Comparison of ENCODE assay signal across 9 mouse cellular contexts in genomic region chr15:84323966-84324869, GRCm38 (mm10). TPM values are rescaled to one million over a fixed set of nuclear protein-coding genes. Genes with fewer than 3 reads are reported as not detected.
DNase-seq lines count a peak whose midpoint lies in the region; ATAC-seq lines count a peak whose summit lies in the region.
"Had no signal": no experiment of that assay in that cellular context is flagged by ENCODE, and none has a peak within 500 bp of the region (broad histone marks: within the 10 kb centered on the region; RNA-seq: fewer than 3 reads in every experiment).

TSS of gene Parvg (plus strand) at chr15:84324026.

- H3K27me3 ChIP-seq in kidney, embryonic 15.5 days, result no peaks in the 10 kb centered on the region
- H3K27me3 ChIP-seq in liver, embryonic 16.5 days (ENCODE audit: control insufficient read depth, insufficient read depth, low read depth, low read length), result no peaks in the 10 kb centered on the region

- 81% methylated on average over 10 of the region's 10 CpGs for WGBS in kidney, embryonic 15.5 days
- WGBS in liver, embryonic 16.5 days (ENCODE audit: insufficient replicate concordance), result 32% methylated on average over 10 of the region's 10 CpGs

- H3K9me3 ChIP-seq in kidney, embryonic 15.5 days (replicated peaks), result no peaks in the 10 kb centered on the region
- H3K9me3 ChIP-seq in liver, embryonic 16.5 days (replicated peaks; ENCODE audit: control insufficient read depth, low read length), result no peaks in the 10 kb centered on the region

- no peaks in the 10 kb centered on the region for H3K36me3 ChIP-seq in kidney, embryonic 15.5 days
- H3K36me3 ChIP-seq in liver, embryonic 16.5 days (ENCODE audit: control insufficient read depth, insufficient read depth), result no peaks in the 10 kb centered on the region

- H3K4me3 ChIP-seq in kidney, embryonic 15.5 days (replicated peaks), result 0 out of 2 replicates have a peak within 1 kb of the TSS, but pooled peaks have one; percentile 2
- peak within 1 kb of the TSS; percentile 45 for H3K4me3 ChIP-seq in liver, embryonic 16.5 days (ENCODE audit: low read depth, low read length)

- H3K4me2 ChIP-seq in kidney, embryonic 15.5 days, result no peak within 1 kb of the TSS
- H3K4me2 ChIP-seq in liver, embryonic 16.5 days (ENCODE audit: low read depth, low read length), result peak within 1 kb of the TSS; percentile 38

- DNase-seq in kidney, postnatal 14 days, result no peak
- DNase-seq in T-cell, adult 2 months (ENCODE audit: low spot score), result peak; percentile 63
- peak; percentile 39 to 42 for DNase-seq in spleen, postnatal 14 days (ENCODE audit: low spot score in 2 of 2)
- no peak for DNase-seq in adrenal gland, postnatal 4 days (ENCODE audit: low spot score in 2 of 2)
- no peak for DNase-seq in kidney, adult 18-20 months
- no peak for DNase-seq in frontal cortex, postnatal 36 days (ENCODE audit: low spot score in 2 of 2)

- no peak within 1 kb of the TSS for H3K27ac ChIP-seq in kidney, embryonic 15.5 days
- peak within 1 kb of the TSS; percentile 48 for H3K27ac ChIP-seq in liver, embryonic 16.5 days (ENCODE audit: low read length)
- H3K27ac ChIP-seq: kidney, postnatal 0 days had no signal

- ATAC-seq in kidney, embryonic 15.5 days (replicated peaks; ENCODE audit: low FRiP score), result no peak
- ATAC-seq in liver, embryonic 16.5 days (ENCODE audit: low read depth), result no peak

- peaks cover 21% of the 10 kb centered on the region; the same call in 1 of the 2 replicates for H3K4me1 ChIP-seq in kidney, embryonic 15.5 days
- H3K4me1 ChIP-seq in liver, embryonic 16.5 days (ENCODE audit: control insufficient read depth, low read depth, low read length), result no peaks in the 10 kb centered on the region

- H3K9ac ChIP-seq in kidney, embryonic 15.5 days, result no peak within 1 kb of the TSS
- H3K9ac ChIP-seq in liver, embryonic 16.5 days (ENCODE audit: low read depth, low read length), result peak within 1 kb of the TSS; percentile 30; the same call in 1 of the 2 replicates

RNA-seq across cellular contexts. Expression of gene Parvg, which starts in this region (rescaled TPM):
- 1.4 and 2.2 TPM in 2 replicates for polyA plus RNA-seq in kidney, embryonic 15.5 days (2015; fragmentation: Nextera tagmentation; extraction: Ambion mirVana)
- polyA plus RNA-seq in liver, embryonic 16.5 days (2015; fragmentation: Nextera tagmentation; extraction: Ambion mirVana), result 12.9 and 14.8 TPM in 2 replicates
- total RNA-seq in adrenal gland, postnatal 4 days (2021), result 1 to 10 TPM; 4.3 to 5.9 TPM

Comparison
In these comparisons a context has a peak if more than half of its experiments do, and no peak if none do; other contexts are left out.
1. DNase-seq: peak in T-cell, adult 2 months (single experiment) and spleen, postnatal 14 days (2 of 2); none in kidney, postnatal 14 days (single experiment), adrenal gland, postnatal 4 days (0 of 2), kidney, adult 18-20 months (single experiment) and frontal cortex, postnatal 36 days (0 of 2).